Mouse (Mus musculus): ENCODE measurements around the gene Ccdc194.

The Ccdc194 gene

GRCm38 (mm10) chr8:71554001-71554400, 28.5 kb upstream of the Ccdc194 start:
- no peak for DNase-seq (ENCODE audit: low read depth)

- DNase-seq (ENCODE audit: low read depth), result no peak
Observed at GRCm38 (mm10) chr8:71552770-71553169, 27.3 kb upstream of the Ccdc194 start.

DNA sequence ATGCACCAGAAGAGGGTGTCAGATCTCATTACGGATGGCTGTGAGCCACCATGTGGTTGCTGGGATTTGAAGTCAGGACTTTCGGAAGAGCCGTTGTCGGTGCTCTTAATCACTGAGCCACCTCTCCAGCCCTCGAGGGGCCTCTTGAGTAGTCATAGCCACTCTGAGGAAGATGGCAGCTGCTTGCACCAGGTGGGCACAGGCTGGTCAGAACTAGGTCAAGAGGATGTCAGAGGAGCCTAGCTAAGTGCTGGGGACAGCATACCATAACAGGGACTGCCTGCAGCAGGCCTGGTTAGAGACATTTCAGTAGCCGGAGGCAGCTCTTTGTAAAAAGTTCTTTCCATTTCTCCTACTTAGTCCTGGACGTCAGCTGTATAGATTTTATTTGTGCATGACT, 25.2 kb upstream of the Ccdc194 start:
- DNase-seq (ENCODE audit: low read depth), result no peak

DNA sequence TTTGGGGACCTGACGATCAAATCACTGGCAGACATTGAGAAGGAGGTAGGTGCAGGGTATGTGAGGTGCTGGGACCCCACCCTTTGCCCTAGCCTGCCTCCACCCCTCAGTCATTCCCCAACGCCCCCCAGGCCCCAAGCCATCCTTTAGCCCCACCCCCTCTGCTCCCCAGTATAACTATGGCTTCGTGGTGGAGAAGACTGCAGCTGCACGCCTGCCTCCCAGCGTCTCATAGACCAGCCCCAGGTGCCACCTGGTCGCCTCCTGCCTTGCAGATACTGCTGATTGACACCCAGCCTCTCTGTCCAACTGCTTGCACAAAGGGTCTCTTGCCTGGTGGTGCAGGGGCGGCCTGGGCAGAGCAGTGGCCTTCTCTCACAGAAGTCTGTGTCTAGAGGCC, 22.1 kb upstream of the Ccdc194 start:
- no peak for DNase-seq (ENCODE audit: low read depth)

GRCm38 (mm10) chr8:71545053-71545452, 19.5 kb upstream of the Ccdc194 start:
- no peak for DNase-seq (ENCODE audit: low read depth)

GRCm38 (mm10) chr8:71543755-71544154, 18.2 kb upstream of the Ccdc194 start:
- no peak for DNase-seq (ENCODE audit: low read depth)

GRCm38 (mm10) chr8:71542632-71543343, 17.3 kb upstream of the Ccdc194 start, which contains the start of gene Mvb12a:
Mvb12a (plus strand) TSS chr8:71542922.
- peak; percentile 100 for DNase-seq (ENCODE audit: low read depth)

DNA sequence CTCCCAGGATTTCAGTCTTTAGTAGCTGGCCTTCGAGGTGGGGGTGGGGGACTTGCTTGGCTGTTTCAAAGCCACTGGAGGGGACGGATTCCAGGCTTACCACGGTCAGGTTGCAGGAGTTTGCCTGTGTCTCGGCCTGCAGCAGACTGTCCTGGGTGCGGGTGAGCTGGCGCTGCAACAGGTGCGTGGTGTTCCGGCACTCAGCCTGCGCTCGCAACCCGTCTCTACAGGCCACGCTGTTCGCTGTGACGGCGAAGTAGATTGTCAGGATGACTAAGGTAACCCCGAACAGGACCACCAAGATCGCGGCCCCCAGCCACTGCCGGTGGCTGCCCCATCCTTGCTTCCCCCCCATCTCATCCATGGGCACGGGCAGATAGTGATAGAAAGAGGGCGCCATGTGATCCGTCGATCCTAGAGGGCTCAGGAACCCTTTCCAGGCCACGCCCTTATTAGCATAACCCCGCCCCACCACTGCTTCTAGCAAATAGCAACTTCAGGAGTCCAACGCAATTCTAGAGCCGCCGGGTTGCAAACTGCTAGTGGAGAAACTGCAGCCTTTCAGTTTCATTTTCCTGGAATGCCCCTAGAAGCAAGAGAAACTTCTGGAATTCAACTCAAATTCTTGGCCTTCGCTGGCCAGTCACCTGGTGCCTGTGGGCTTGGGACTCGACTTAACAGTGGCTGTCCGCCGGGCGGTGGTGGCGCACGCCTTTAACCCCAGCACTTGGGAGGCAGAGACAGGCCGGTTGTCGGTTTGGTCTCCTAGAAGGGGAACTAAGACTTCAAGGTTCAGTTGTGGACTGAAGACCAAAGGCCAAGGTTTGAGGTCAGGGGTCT, 11.7 kb upstream of the Ccdc194 start, which contains the start of gene Bst2:
Gene Bst2 (minus strand): TSS at position 429 of the 840 bp plus-strand sequence.
- DNase-seq (ENCODE audit: low read depth), result peak; percentile 97

GRCm38 (mm10) chr8:71535663-71536062, 10.2 kb upstream of the Ccdc194 start:
- DNase-seq (ENCODE audit: low read depth), result peak; percentile 84

DNA sequence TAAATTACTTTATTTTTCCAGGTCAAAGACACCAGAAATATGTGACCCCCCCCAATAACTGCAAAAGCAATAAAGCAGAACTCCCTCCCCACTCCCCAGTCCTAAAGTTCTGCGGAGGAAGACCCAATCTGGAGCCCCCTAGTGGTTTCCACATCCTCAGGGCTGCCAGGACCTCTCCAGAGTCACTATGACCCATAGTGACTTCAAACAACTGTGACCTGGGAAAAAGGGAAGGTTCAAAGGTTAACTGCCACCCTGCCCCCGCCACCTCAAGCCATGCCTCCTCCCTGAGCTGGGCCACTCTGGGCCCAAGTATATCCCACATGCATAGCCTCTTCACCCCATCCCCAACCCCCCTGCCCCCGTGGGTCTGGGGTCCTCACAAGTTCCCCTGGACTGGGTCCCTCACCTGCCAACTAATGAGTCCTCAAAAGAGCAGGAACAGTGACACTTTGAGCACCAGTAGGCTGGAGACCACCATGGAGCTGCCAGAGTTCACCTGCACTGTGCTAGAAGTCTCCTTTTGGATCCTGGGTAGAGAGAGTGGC, 8.8 kb upstream of the Ccdc194 start:
- no peak for DNase-seq (ENCODE audit: low read depth)

- peak; percentile 78 for DNase-seq (ENCODE audit: low read depth)
Observed at GRCm38 (mm10) chr8:71530735-71531467, 5.4 kb upstream of the Ccdc194 start.

GRCm38 (mm10) chr8:71528362-71529073, 3.0 kb upstream of the Ccdc194 start:
- DNase-seq (ENCODE audit: low read depth), result peak; percentile 64

- DNase-seq (ENCODE audit: low read depth), result no peak
Observed at GRCm38 (mm10) chr8:71527162-71527870, 1.8 kb upstream of the Ccdc194 start.

- no peak for DNase-seq (ENCODE audit: low read depth)
Observed at GRCm38 (mm10) chr8:71526272-71526671, 761 bp upstream of the Ccdc194 start.

DNA sequence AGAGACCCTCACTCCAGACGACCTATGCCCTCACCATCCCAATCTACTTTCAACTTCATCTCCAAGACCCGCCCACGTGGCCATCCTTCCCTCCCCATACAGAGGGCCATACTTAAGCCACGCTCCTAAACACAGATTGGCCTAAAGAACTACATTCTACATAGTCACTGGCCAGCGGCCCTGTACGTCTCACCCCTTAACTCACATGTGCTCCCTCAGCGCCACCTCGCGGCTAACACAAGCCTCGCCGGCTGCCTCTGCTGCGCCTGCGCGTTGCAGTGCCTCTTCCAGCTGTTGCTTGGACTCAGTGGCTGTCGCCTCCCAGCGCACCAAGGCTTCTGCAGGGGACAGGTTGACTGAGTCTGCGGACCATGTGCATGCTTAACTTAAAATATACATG, 3.9 kb downstream of the Ccdc194 start:
- DNase-seq (ENCODE audit: low read depth), result peak; percentile 98

DNA sequence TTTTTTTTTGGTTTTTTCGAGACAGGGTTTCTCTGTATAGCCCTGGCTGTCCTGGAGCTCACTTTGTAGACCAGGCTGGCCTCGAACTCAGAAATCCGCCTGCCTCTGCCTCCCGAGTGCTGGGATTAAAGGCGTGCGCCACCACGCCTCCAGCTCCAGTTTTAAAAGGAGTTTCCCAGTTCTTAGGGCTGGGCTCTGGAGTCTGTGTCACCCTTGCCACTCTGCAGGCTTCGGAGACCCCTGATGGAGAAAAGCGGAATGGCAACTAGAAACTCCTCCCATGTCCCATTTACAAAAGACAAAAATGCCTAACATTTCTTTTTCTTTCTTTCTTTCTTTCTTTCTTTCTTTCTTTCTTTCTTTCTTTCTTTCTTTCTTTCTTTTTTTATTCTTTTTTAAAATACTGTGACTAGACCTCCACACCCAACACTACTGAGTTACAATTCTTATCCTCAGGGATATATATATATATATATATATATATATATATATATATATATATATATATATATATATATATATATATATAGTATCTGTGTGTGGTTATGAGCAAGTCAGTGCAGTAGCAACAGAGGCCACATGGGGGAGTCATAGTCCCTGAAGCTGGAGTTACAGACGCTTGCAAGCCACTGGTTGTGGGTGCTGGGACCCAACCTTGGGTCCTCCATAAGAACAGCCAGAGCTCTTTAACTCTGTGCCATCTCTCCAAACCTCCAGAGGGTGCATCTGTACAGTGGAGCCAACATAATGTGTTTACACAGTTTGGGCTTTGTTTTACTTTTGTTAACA, 6.3 kb downstream of the Ccdc194 start:
- peak; percentile 85 for DNase-seq (ENCODE audit: low read depth)

- no peak for DNase-seq (ENCODE audit: low read depth)
Observed at GRCm38 (mm10) chr8:71516786-71517185, 8.7 kb downstream of the Ccdc194 start.

DNA sequence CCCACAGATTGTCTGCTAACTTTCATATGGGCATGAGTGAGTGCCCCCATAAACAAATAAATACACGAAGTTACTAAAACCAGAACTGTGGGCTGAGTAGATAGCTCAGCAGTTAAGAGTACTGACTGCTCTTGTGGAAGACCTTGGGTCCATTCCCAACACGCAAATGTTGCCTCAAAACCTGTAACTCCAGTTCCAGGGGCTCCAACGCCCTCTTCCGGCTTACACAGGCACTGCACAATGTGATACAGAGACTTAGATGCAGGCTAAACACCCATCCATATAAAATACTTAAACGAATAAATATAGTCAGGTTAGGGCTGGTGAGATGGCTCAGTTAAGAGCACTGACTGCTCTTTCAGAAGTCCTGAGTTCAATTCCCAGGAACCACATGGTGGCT, 10.5 kb downstream of the Ccdc194 start:
- peak; percentile 54 for DNase-seq (ENCODE audit: low read depth)

DNA sequence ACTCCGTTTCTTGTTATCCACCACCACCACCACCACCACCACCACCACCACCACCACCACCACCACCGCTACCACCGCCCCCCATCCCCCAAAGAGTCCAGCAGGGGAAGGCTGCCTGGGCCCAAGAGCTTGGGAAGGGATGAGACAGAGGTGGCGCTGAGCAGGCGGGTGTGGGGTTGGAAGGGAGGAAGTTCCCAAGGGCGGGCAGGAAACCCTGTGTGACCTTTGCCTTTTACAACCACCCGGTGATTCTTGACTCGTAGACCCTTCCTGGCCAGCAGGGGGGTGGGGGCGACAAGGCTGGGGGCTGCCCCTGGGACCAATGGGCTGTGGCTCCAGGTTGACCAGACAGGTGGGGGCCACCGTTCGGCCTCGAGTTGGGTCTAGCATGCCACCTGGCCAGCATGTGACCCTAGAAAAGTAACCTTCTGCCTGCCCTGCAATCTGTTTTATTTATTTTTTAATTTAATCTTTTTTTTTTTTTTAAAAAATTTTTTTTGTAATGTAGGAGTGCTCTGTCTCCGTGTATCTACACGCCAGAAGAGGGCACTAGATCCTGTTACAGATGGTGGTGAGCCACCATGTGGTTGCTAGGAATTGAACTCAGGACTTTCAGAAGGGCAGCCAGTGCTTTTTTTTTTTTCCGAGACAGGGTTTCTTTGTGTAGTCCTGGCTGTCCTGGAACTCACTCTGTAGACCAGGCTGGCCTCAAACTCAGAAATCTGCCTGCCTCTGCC, 12.3 kb downstream of the Ccdc194 start:
- DNase-seq (ENCODE audit: low read depth), result peak; percentile 59
